Mouse (Mus musculus) E14TG2a.4 (cell line): ENCODE measurements around the gene Gch1.

ENCODE experiments used
- CTCF ChIP-seq: conservative IDR thresholded peaks from 2 replicates; pipeline ENCODE4 v1.5.1; 2014; ENCODE audit warnings: low read length
- POU5F1 ChIP-seq: IDR thresholded peaks from 2 replicates; pipeline ENCODE4 v1.6.1; 2014; ENCODE audit warnings: low read length, borderline replicate concordance

DNA sequence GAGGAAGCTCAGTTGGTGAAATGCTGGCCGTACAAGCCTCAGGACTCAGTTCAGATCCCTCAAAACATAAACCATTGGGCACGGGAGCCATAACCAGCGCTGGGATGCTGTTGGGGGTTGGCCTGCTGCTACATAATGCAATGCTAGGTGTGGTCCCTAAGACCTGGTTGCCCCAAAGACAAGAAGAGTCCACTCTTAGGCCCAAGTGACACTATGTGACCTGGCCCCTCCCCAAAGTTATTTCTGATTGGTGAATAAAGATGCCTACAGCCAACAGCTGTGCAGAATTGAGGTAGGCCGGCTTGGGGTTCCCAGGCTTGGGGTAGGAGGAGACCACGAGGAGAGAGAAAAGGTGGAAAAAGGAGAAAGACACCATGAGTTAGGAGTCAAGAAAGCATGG is 10.4 kb downstream of the Gch1 start:
- TF ChIP-seq CTCF = no peak
- no peak for TF ChIP-seq POU5F1
